Mouse (Mus musculus) midbrain, embryonic 12.5 days (tissue): ENCODE results near the gene Cox6b2. TPM values are rescaled to one million over a fixed set of nuclear protein-coding genes. Genes with fewer than 3 reads are reported as not detected.

Experiments used
- ATAC-seq: fragments of 200-750 bp; cut with Nextera tagmentation; 2 replicates; pipeline ENCODE4 v1.8.0; 2017; ENCODE audit warnings: low read depth, moderate TSS enrichment, moderate library complexity; ENCODE audit not compliant: low FRiP score
- H3K27ac ChIP-seq: fragments of 300-500 bp; sonication (generic); replicated peaks from 2 replicates; pipeline ENCODE4 v1.5.1; 2016; ENCODE audit warnings: mild to moderate bottlenecking
- H3K27me3 ChIP-seq: fragments of 300-500 bp; sonication (generic); 2 replicates; pipeline ENCODE4 v1.6.1; 2016; ENCODE audit warnings: mild to moderate bottlenecking
- H3K36me3 ChIP-seq: fragments of 300-500 bp; sonication (generic); 2 replicates; pipeline ENCODE4 v1.6.1; 2016
- H3K4me1 ChIP-seq: fragments of 300-500 bp; sonication (generic); 2 replicates; pipeline ENCODE4 v1.6.1; 2016
- H3K4me2 ChIP-seq: fragments of 300-500 bp; sonication (generic); replicated peaks from 2 replicates; pipeline ENCODE4 v1.6.1; 2016; ENCODE audit warnings: mild to moderate bottlenecking, moderate library complexity
- H3K4me3 ChIP-seq: fragments of 300-500 bp; sonication (generic); 2 replicates; pipeline ENCODE4 v1.5.1; 2016; ENCODE audit warnings: mild to moderate bottlenecking
- H3K9ac ChIP-seq: fragments of 300-500 bp; sonication (generic); replicated peaks from 2 replicates; pipeline ENCODE4 v1.6.1; 2016; ENCODE audit warnings: mild to moderate bottlenecking, moderate library complexity
- H3K9me3 ChIP-seq: fragments of 300-500 bp; sonication (generic); 2 replicates; pipeline ENCODE4 v1.6.1; 2016; ENCODE audit warnings: mild to moderate bottlenecking
- WGBS: fragments of 180-500 bp; shearing (Covaris S2); methylation state at CpG from one replicate; pipeline ENCODE4 v1.1.7; 2016; 5-methylcytosine and 5-hydroxymethylcytosine counted together
- polyA plus RNA-seq: library from polyadenylated mRNA; unstranded; fragments of >200 nt; fragmentation: Nextera tagmentation; extraction: Ambion mirVana; gene quantifications from 2 replicates; pipeline ENCODE4 v1.2.1, GENCODE M21; 2016

The Cox6b2 gene
- polyA plus RNA-seq, 1 experiment from 2014 or later, result 33.7 TPM

GRCm38 (mm10) chr7:4749169-4749568 lies 3.7 kb downstream of the Cox6b2 start:
- Histone ChIP-seq H3K27me3 (peaks cover 14% of the 10 kb centered on the region; the same call in 1 of the 2 replicates), H3K27ac (no peak overlapping the region), H3K4me1 (peaks cover 24% of the 10 kb centered on the region), H3K9me3 (no peaks in the 10 kb centered on the region), H3K4me2 (no peak overlapping the region), H3K4me3 (no peak overlapping the region), H3K36me3 (peaks cover 26% of the 10 kb centered on the region), H3K9ac (no peak overlapping the region)
- WGBS, result 75% methylated on average over 2 of the region's 2 CpGs
- ATAC-seq, result no peak

DNA sequence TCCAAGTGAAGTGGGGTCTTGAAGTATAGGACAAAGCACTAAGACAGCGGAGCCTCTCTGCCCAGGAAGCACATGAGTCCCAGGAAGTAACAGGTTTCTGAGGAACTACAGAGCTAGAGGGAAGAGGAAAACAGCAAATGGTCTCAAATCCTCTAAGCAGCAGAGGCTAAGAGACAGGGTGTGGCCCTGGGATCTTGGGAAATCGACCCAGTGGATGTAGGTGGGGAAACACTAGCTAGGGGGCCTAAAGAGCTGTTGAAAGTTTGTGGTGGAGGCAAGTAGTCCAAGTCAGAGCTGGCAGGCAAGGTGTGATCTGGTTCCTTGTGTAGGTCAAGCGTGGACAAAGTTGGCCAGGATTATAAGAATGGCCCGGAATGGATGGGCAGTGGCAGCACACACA lies 4.6 kb downstream of the Cox6b2 start:
- Histone ChIP-seq H3K9ac (no peak overlapping the region), H3K36me3 (peaks cover 30% of the 10 kb centered on the region), H3K4me1 (peaks cover 25% of the 10 kb centered on the region), H3K4me2 (no peak overlapping the region), H3K9me3 (no peaks in the 10 kb centered on the region), H3K27ac (no peak overlapping the region), H3K4me3 (no peak overlapping the region), H3K27me3 (peaks cover 8% of the 10 kb centered on the region; the same call in 1 of the 2 replicates)
- 83% methylated on average over 4 of the region's 4 CpGs for WGBS
- ATAC-seq, result no peak

- H3K9me3 ChIP-seq, result no peaks in the 10 kb centered on the region
- H3K4me1 ChIP-seq, result peaks cover 26% of the 10 kb centered on the region
- peaks cover 8% of the 10 kb centered on the region; the same call in 1 of the 2 replicates for H3K27me3 ChIP-seq
- H3K4me3 ChIP-seq, result no peak overlapping the region
- no peak overlapping the region for H3K4me2 ChIP-seq
- no peak overlapping the region for H3K9ac ChIP-seq
- 78% methylated on average over 9 of the region's 9 CpGs for WGBS
- peaks cover 37% of the 10 kb centered on the region for H3K36me3 ChIP-seq
- H3K27ac ChIP-seq, result no peak overlapping the region
- no peak for ATAC-seq
Observed at GRCm38 (mm10) chr7:4747156-4747899, 5.6 kb downstream of the Cox6b2 start.

GRCm38 (mm10) chr7:4746326-4746980 lies 6.4 kb downstream of the Cox6b2 start:
- no peak overlapping the region for H3K4me2 ChIP-seq
- no peak overlapping the region for H3K4me3 ChIP-seq
- WGBS, result 78% methylated on average over 22 of the region's 22 CpGs
- no peaks in the 10 kb centered on the region for H3K9me3 ChIP-seq
- ATAC-seq, result no peak
- H3K4me1 ChIP-seq, result peaks cover 26% of the 10 kb centered on the region
- 0 out of 2 replicates have a peak, but pooled peaks cover 4% of the 10 kb centered on the region for H3K27me3 ChIP-seq
- 0 out of 2 replicates have a peak overlapping the region, but pooled peaks have one; percentile 20 for H3K9ac ChIP-seq
- peaks cover 37% of the 10 kb centered on the region for H3K36me3 ChIP-seq
- H3K27ac ChIP-seq, result 0 out of 2 replicates have a peak overlapping the region, but pooled peaks have one; percentile 15

DNA sequence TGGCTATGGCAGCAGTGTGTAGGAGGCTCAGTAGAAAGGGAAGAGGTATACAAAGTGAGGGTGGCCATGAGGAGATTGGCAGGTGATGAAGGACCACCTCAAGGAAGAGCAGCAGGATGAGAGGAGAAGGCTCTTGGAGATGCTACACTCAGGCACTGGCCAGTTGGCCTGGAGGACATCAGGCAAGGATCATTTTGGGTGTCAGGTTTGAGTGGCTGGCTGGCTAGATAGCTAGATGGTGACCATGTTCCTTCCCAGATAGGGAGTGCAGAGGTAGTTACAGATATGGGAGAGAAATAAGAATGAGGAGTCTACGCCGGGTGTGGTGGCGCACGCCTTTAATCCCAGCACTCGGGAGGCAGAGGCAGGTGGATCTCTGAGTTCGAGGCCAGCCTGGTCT lies 8.0 kb downstream of the Cox6b2 start:
- H3K4me1 ChIP-seq, result peaks cover 34% of the 10 kb centered on the region
- H3K4me3 ChIP-seq, result no peak overlapping the region
- H3K9ac ChIP-seq, result no peak overlapping the region
- no peak overlapping the region for H3K4me2 ChIP-seq
- WGBS, result 98% methylated on average over 6 of the region's 6 CpGs
- H3K36me3 ChIP-seq, result peaks cover 37% of the 10 kb centered on the region
- H3K27ac ChIP-seq, result no peak overlapping the region
- no peak for ATAC-seq
- H3K27me3 ChIP-seq, result no peaks in the 10 kb centered on the region
- no peaks in the 10 kb centered on the region for H3K9me3 ChIP-seq

- H3K36me3 ChIP-seq, result peaks cover 37% of the 10 kb centered on the region
- no peak overlapping the region; the same call in 1 of the 2 replicates for H3K9ac ChIP-seq
- H3K4me2 ChIP-seq, result no peak overlapping the region
- no peak overlapping the region for H3K27ac ChIP-seq
- no peaks in the 10 kb centered on the region for H3K27me3 ChIP-seq
- no peak overlapping the region for H3K4me3 ChIP-seq
- H3K9me3 ChIP-seq, result no peaks in the 10 kb centered on the region
- peaks cover 41% of the 10 kb centered on the region for H3K4me1 ChIP-seq
- ATAC-seq, result no peak
- WGBS, result 57% methylated on average over 2 of the region's 2 CpGs
Observed at GRCm38 (mm10) chr7:4743354-4743753, 9.5 kb downstream of the Cox6b2 start.

- no peak overlapping the region; the same call in 1 of the 2 replicates for H3K9ac ChIP-seq
- H3K4me2 ChIP-seq, result 0 out of 2 replicates have a peak overlapping the region, but pooled peaks have one; percentile 93
- no peak for ATAC-seq
- peaks cover 37% of the 10 kb centered on the region for H3K36me3 ChIP-seq
- peaks cover 41% of the 10 kb centered on the region for H3K4me1 ChIP-seq
- no peak overlapping the region for H3K4me3 ChIP-seq
- no peaks in the 10 kb centered on the region for H3K9me3 ChIP-seq
- peaks cover 3% of the 10 kb centered on the region; the same call in 1 of the 2 replicates for H3K27me3 ChIP-seq
- H3K27ac ChIP-seq, result no peak overlapping the region
- WGBS, result 85% methylated on average over 6 of the region's 6 CpGs
Observed at GRCm38 (mm10) chr7:4742482-4742819, 10.4 kb downstream of the Cox6b2 start.

GRCm38 (mm10) chr7:4741672-4742481 lies 11.0 kb downstream of the Cox6b2 start:
- H3K36me3 ChIP-seq, result peaks cover 35% of the 10 kb centered on the region
- ATAC-seq, result no peak
- H3K27ac ChIP-seq, result 0 out of 2 replicates have a peak overlapping the region, but pooled peaks have one; percentile 93
- H3K9me3 ChIP-seq, result no peaks in the 10 kb centered on the region
- peak overlapping the region; percentile 89; the same call in 1 of the 2 replicates for H3K9ac ChIP-seq
- peaks cover 3% of the 10 kb centered on the region; the same call in 1 of the 2 replicates for H3K27me3 ChIP-seq
- H3K4me2 ChIP-seq, result peak overlapping the region; percentile 93
- WGBS, result 82% methylated on average over 21 of the region's 21 CpGs
- peaks cover 39% of the 10 kb centered on the region for H3K4me1 ChIP-seq
- H3K4me3 ChIP-seq, result peak overlapping the region; percentile 77; the same call in 1 of the 2 replicates

DNA sequence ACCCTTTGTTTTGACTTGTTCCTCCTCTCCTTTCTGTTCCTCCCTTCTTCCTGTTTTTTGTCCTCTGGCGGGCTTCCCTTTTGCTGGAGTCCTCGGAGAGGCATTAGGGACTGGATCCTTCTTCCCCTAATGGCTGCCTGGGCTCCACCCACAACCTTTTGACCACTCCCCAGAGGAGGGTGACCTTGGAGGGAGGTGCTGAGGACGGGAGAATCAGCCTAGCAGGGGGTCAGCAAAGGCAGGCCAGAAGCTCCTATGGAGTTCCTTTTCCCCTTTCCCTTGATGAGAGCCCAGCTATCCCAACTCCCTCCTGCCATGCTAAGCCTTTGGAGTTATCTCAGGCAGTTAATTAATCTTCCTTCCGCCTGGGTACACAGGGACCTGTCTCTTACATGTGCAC lies 11.7 kb downstream of the Cox6b2 start:
- peak overlapping the region; percentile 93 for H3K4me2 ChIP-seq
- peak overlapping the region; percentile 89 for H3K9ac ChIP-seq
- no peaks in the 10 kb centered on the region for H3K9me3 ChIP-seq
- no peak for ATAC-seq
- H3K4me1 ChIP-seq, result peaks cover 39% of the 10 kb centered on the region
- peaks cover 3% of the 10 kb centered on the region; the same call in 1 of the 2 replicates for H3K27me3 ChIP-seq
- 2% methylated on average over 4 of the region's 4 CpGs for WGBS
- peak overlapping the region; percentile 93 for H3K27ac ChIP-seq
- H3K4me3 ChIP-seq, result peak overlapping the region; percentile 77
- H3K36me3 ChIP-seq, result peaks cover 27% of the 10 kb centered on the region

- no peaks in the 10 kb centered on the region for H3K9me3 ChIP-seq
- H3K4me1 ChIP-seq, result peaks cover 39% of the 10 kb centered on the region
- peaks cover 3% of the 10 kb centered on the region; the same call in 1 of the 2 replicates for H3K27me3 ChIP-seq
- peaks cover 19% of the 10 kb centered on the region for H3K36me3 ChIP-seq
- H3K27ac ChIP-seq, result peak overlapping the region; percentile 93
- WGBS, result under 1% methylated on average over 14 of the region's 14 CpGs
- peak; percentile 38 for ATAC-seq
- H3K4me2 ChIP-seq, result peak overlapping the region; percentile 93
- H3K9ac ChIP-seq, result peak overlapping the region; percentile 89
- peak overlapping the region; percentile 77 for H3K4me3 ChIP-seq
Observed at GRCm38 (mm10) chr7:4740309-4740727, 12.6 kb downstream of the Cox6b2 start.

DNA sequence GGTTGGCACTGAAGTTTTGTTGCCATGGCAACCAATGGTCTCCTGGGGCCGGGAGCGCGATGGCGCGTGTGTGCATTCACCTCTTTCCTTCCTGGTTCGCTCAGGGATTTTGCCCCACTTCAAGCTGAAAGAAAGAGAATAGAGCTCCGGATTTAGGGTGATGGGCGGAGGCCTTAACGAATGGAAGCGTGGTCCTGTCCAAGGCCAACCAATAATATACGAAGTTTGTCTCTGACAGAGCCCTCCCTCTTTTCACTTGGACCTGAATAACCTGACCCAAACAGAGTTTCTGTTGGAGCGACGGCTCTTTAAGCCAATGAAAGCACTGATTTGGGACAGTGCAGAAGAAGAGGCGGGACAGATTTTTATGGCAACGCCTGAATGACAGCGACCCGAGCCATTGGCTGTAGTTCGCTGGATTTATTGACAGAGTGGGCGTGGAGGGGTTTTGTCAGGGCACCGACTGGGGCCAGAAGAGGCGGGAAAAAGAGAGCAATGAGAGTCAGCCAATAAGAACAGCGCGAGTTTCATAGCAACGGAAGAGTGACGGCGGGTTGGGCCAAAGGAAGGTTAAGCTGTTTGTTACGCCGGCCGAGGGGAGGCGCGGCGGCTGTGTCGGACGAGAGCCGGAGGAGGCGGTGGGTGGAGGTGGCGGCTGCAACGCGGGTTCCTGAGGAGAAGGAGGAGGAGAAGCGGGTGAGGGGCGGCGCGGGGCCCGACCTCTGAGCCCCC lies 13.2 kb downstream of the Cox6b2 start, which contains the start of gene Kmt5c:
Kmt5c (plus strand) TSS at position 572 of the 732 bp plus-strand sequence.
- Histone ChIP-seq H3K9me3 (no peaks in the 10 kb centered on the region), H3K4me1 (peaks cover 39% of the 10 kb centered on the region), H3K27me3 (peaks cover 3% of the 10 kb centered on the region; the same call in 1 of the 2 replicates), H3K27ac (peak within 1 kb of the TSS; percentile 93), H3K36me3 (peaks cover 17% of the 10 kb centered on the region), H3K4me2 (peak within 1 kb of the TSS; percentile 93), H3K9ac (peak within 1 kb of the TSS; percentile 89), H3K4me3 (peak within 1 kb of the TSS; percentile 77)
- ATAC-seq, result peak; percentile 97
- WGBS, result under 1% methylated on average over 35 of the region's 44 CpGs
